Mouse (Mus musculus) cerebellum, postnatal 25 days (tissue): ENCODE data around the gene Gm15557.

Experiments used
- DNase-seq, 2 experiments: peaks; one replicate each; pipeline ENCODE4 v3.0.0; 2021; ENCODE audit warnings: mixed read lengths in 2 of 2

The Gm15557 gene

GRCm38 (mm10) chr2:155952006-155952405 lies 11.5 kb downstream of the Gm15557 start:
- peak; percentile 69 to 86 for DNase-seq

GRCm38 (mm10) chr2:155956134-155957059 lies 15.9 kb downstream of the Gm15557 start, which contains the start of gene Cep250:
Gene Cep250, plus strand, starts transcription at chr2:155956458.
- peak; percentile 92 to 94 for DNase-seq

GRCm38 (mm10) chr2:155959981-155960380 lies 19.5 kb downstream of the Gm15557 start:
- DNase-seq, result no peak

- DNase-seq, result no peak
Measured at GRCm38 (mm10) chr2:155961862-155962261, 21.3 kb downstream of the Gm15557 start.

GRCm38 (mm10) chr2:155962991-155963390 lies 22.5 kb downstream of the Gm15557 start:
- peak; percentile 24 to 43 for DNase-seq

- no peak for DNase-seq
Measured at GRCm38 (mm10) chr2:155973348-155973747, 32.8 kb downstream of the Gm15557 start.

- DNase-seq, result no peak
Measured at GRCm38 (mm10) chr2:155974087-155974731, 33.7 kb downstream of the Gm15557 start.

- DNase-seq, result no peak
Measured at GRCm38 (mm10) chr2:155979328-155979991, 38.9 kb downstream of the Gm15557 start.

GRCm38 (mm10) chr2:155985776-155986175 lies 45.2 kb downstream of the Gm15557 start:
- DNase-seq, result no peak

GRCm38 (mm10) chr2:155987131-155987530 lies 46.6 kb downstream of the Gm15557 start:
- DNase-seq, result no peak

GRCm38 (mm10) chr2:155989085-155989484 lies 48.6 kb downstream of the Gm15557 start:
- peak; percentile 74 to 82 for DNase-seq

- DNase-seq, result peak; percentile 59 to 67
Measured at GRCm38 (mm10) chr2:155991151-155991550, 50.6 kb downstream of the Gm15557 start.

- peak; percentile 99 for DNase-seq
Measured at GRCm38 (mm10) chr2:155991863-155992321, 51.4 kb downstream of the Gm15557 start.
